8 mouse cellular contexts compared by ENCODE assay signal in genomic region chr2:168590556-168590955, GRCm38 (mm10). TPM values are rescaled to one million over a fixed set of nuclear protein-coding genes. Genes with fewer than 3 reads are reported as not detected.
DNase-seq lines count a peak whose midpoint lies in the region; ATAC-seq lines count a peak whose summit lies in the region.

No protein-coding gene starts in this region.

- H3K4me1 ChIP-seq in hindbrain, embryonic 12.5 days, result peaks cover 19% of the 10 kb centered on the region
- peaks cover 85% of the 10 kb centered on the region for H3K4me1 ChIP-seq in megakaryocyte, embryonic 14.5 days

- no peak overlapping the region for H3K9ac ChIP-seq in hindbrain, embryonic 12.5 days

- 46% methylated on average over 10 of the region's 10 CpGs for WGBS in hindbrain, embryonic 12.5 days

- H3K9me3 ChIP-seq in hindbrain, embryonic 12.5 days (replicated peaks), result no peaks in the 10 kb centered on the region
- no peaks in the 10 kb centered on the region for H3K9me3 ChIP-seq in megakaryocyte, embryonic 14.5 days

- peak overlapping the region; percentile 69 for H3K4me2 ChIP-seq in hindbrain, embryonic 12.5 days (replicated peaks)

- peak; percentile 24 for DNase-seq in spleen, adult 12 weeks (ENCODE audit: low spot score)
- DNase-seq in spleen, postnatal 4 days (ENCODE audit: low spot score in 2 of 2), result no peak
- peak; percentile 61 for DNase-seq in thymus, postnatal 0 days (ENCODE audit: low spot score)
- DNase-seq in layer of hippocampus, adult 11-12 months (ENCODE audit: low spot score), result no peak
- DNase-seq in urinary bladder, postnatal 4 days (ENCODE audit: low spot score in 2 of 2), result no peak

- H3K27ac ChIP-seq in hindbrain, embryonic 12.5 days, result no peak overlapping the region

- no peak for ATAC-seq in hindbrain, embryonic 12.5 days (ENCODE audit: low FRiP score)
- ATAC-seq in erythroid progenitor cell, adult 5-6 weeks (replicated peaks; ENCODE audit: low FRiP score, poor library complexity, severe bottlenecking), result no peak

- H3K27me3 ChIP-seq in hindbrain, embryonic 12.5 days, result peaks cover 45% of the 10 kb centered on the region
- H3K27me3 ChIP-seq in megakaryocyte, embryonic 14.5 days (replicated peaks), result peaks cover 17% of the 10 kb centered on the region

- H3K36me3 ChIP-seq in hindbrain, embryonic 12.5 days, result no peaks in the 10 kb centered on the region
- peaks cover 2% of the 10 kb centered on the region for H3K36me3 ChIP-seq in megakaryocyte, embryonic 14.5 days (replicated peaks; ENCODE audit: low read length)

- peak overlapping the region; percentile 37 for H3K4me3 ChIP-seq in hindbrain, embryonic 12.5 days
- peak overlapping the region; percentile 95 for H3K4me3 ChIP-seq in megakaryocyte, embryonic 14.5 days (replicated peaks)

RNA-seq across cellular contexts. Expression of gene Nfatc2, which starts 10.9 kb away (rescaled TPM):
- polyA plus RNA-seq in hindbrain, embryonic 12.5 days (2016; fragmentation: Nextera tagmentation; extraction: Ambion mirVana), result 2.2 and 2.4 TPM in 2 replicates
- 1.0 and 2.8 TPM in 2 replicates for polyA plus RNA-seq in megakaryocyte, embryonic 14.5 days (2012; ENCODE audit: insufficient read depth, low replicate concordance)
- polyA plus RNA-seq in thymus, postnatal 0 days (2015; fragmentation: Nextera tagmentation; extraction: Ambion mirVana), result 3.1 and 4.0 TPM in 2 replicates
- total RNA-seq in erythroid progenitor cell, adult 5-6 weeks (2015; ENCODE audit: low replicate concordance), result 2.5 and 3.8 TPM in 2 replicates
- 0.13 and 0.61 TPM in 2 replicates for total RNA-seq in erythroid progenitor cell, adult 5-6 weeks (2017; ENCODE audit: low replicate concordance)

Comparison
In these comparisons a context has a peak if more than half of its experiments do, and no peak if none do; other contexts are left out.
1. DNase-seq: peak in spleen, adult 12 weeks (single experiment) and thymus, postnatal 0 days (single experiment); none in spleen, postnatal 4 days (0 of 2), layer of hippocampus, adult 11-12 months (single experiment) and urinary bladder, postnatal 4 days (0 of 2).